Mouse (Mus musculus) ovary, adult 18-20 months (tissue): ENCODE measurements around the gene Otop2.

Source experiments
- DNase-seq: peaks from one replicate; pipeline ENCODE4 v3.0.0; 2022; ENCODE audit warnings: low spot score, mixed read lengths

The Otop2 gene

GRCm38 (mm10) chr11:115348681-115349248 is 41.8 kb downstream of the Otop2 start:
- no peak for DNase-seq

- DNase-seq, result no peak
These were observed 43.0 kb downstream of the Otop2 start for GRCm38 (mm10) chr11:115349976-115350375.

GRCm38 (mm10) chr11:115353375-115353774 is 46.4 kb downstream of the Otop2 start:
- no peak for DNase-seq

- DNase-seq, result peak; percentile 40
These were observed 47.2 kb downstream of the Otop2 start for GRCm38 (mm10) chr11:115354183-115354582.

GRCm38 (mm10) chr11:115358468-115358867 is 51.5 kb downstream of the Otop2 start:
- DNase-seq, result no peak

- no peak for DNase-seq
These were observed 52.3 kb downstream of the Otop2 start for GRCm38 (mm10) chr11:115359293-115359692.

GRCm38 (mm10) chr11:115359726-115360125 is 52.8 kb downstream of the Otop2 start:
- no peak for DNase-seq

GRCm38 (mm10) chr11:115364136-115364535 is 57.2 kb downstream of the Otop2 start:
- no peak for DNase-seq

GRCm38 (mm10) chr11:115366039-115366705 is 59.2 kb downstream of the Otop2 start:
- no peak for DNase-seq

- no peak for DNase-seq
These were observed 59.9 kb downstream of the Otop2 start for GRCm38 (mm10) chr11:115366706-115367394.

GRCm38 (mm10) chr11:115367395-115367944 is 60.5 kb downstream of the Otop2 start, which contains the start of gene Hid1:
Hid1 (minus strand) TSS chr11:115367756.
- peak; percentile 68 for DNase-seq

GRCm38 (mm10) chr11:115370368-115370767 is 63.4 kb downstream of the Otop2 start:
- DNase-seq, result no peak

GRCm38 (mm10) chr11:115371354-115371753 is 64.4 kb downstream of the Otop2 start:
- DNase-seq, result no peak

- no peak for DNase-seq
These were observed 65.1 kb downstream of the Otop2 start for GRCm38 (mm10) chr11:115372015-115372414.

GRCm38 (mm10) chr11:115372737-115373136 is 65.8 kb downstream of the Otop2 start:
- no peak for DNase-seq

- peak; percentile 41 for DNase-seq
These were observed 67.1 kb downstream of the Otop2 start for GRCm38 (mm10) chr11:115373805-115374694.

- no peak for DNase-seq
These were observed 67.9 kb downstream of the Otop2 start for GRCm38 (mm10) chr11:115374695-115375425.

- DNase-seq, result no peak
These were observed 69.8 kb downstream of the Otop2 start for GRCm38 (mm10) chr11:115376722-115377121.

- DNase-seq, result no peak
These were observed 70.3 kb downstream of the Otop2 start for GRCm38 (mm10) chr11:115377254-115377653.

GRCm38 (mm10) chr11:115377854-115378253 is 70.9 kb downstream of the Otop2 start:
- no peak for DNase-seq

GRCm38 (mm10) chr11:115381276-115381675 is 74.3 kb downstream of the Otop2 start:
- no peak for DNase-seq
